8 mouse cellular contexts compared by ENCODE assay signal in the genomic region with DNA sequence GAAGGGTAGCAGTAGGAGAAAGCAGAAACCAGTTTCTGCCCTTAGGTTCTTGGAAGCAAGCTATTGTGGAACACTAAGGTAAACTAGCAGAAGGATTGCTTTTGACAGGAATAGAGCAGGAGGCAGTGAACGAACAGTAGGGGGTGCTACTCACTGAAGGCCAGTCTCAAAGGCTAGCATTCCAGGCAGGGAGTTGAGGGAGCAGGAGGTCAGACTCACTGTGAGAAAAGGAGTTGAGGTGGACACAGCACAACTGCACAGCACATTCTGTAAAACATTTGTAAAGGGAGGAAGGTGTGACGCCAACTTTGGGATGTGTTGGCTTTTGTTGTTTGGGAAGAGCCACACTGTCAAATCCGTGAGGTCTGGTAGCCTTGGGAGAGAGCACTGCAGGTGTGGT. TPM values are rescaled to one million over a fixed set of nuclear protein-coding genes. Genes with fewer than 3 reads are reported as not detected.
DNase-seq lines count a peak whose midpoint lies in the region; ATAC-seq and TF ChIP-seq lines count a peak whose summit lies in the region.

No protein-coding gene starts in this region.

- DNase-seq in forebrain, embryonic 14.5 days (ENCODE audit: low spot score) = peak; percentile 44
- peak; percentile 39 for DNase-seq in A20 (ENCODE audit: low read depth, low spot score)
- peak; percentile 91 for DNase-seq in brain, adult 2 months (ENCODE audit: low read depth, low spot score)
- DNase-seq in forelimb bud, embryonic 11.5 days (ENCODE audit: low read depth, low spot score) = peak; percentile 46
- peak; percentile 66 for DNase-seq in induced T-regulatory cell, adult 2 months (ENCODE audit: low read depth)
- DNase-seq in lung, adult 2 months = peak; percentile 48
- DNase-seq in thymus, postnatal 14 days = peak; percentile 53

- no peak overlapping the region for H3K27ac ChIP-seq in forebrain, embryonic 14.5 days (ENCODE audit: low read depth, low read length)
- H3K27ac ChIP-seq in forebrain, embryonic 16.5 days (ENCODE audit: low read length) = no peak overlapping the region

- no peak overlapping the region for H3K9ac ChIP-seq in forebrain, embryonic 14.5 days (ENCODE audit: low read length)
- no peak overlapping the region for H3K9ac ChIP-seq in forebrain, embryonic 16.5 days (replicated peaks; ENCODE audit: low read depth, low read length)

- H3K9me3 ChIP-seq in forebrain, embryonic 14.5 days (replicated peaks; ENCODE audit: control insufficient read depth, low read length) = no peaks in the 10 kb centered on the region
- no peaks in the 10 kb centered on the region for H3K9me3 ChIP-seq in forebrain, embryonic 16.5 days (ENCODE audit: control insufficient read depth, low read length)

- H3K36me3 ChIP-seq in forebrain, embryonic 14.5 days (ENCODE audit: control insufficient read depth, insufficient read depth, low read length) = no peaks in the 10 kb centered on the region
- H3K36me3 ChIP-seq in forebrain, embryonic 16.5 days (ENCODE audit: control insufficient read depth, insufficient read depth) = no peaks in the 10 kb centered on the region

- WGBS in forebrain, embryonic 14.5 days = 39% methylated on average over 3 of the region's 3 CpGs
- 43% methylated on average over 3 of the region's 3 CpGs for WGBS in forebrain, embryonic 16.5 days
- 33% methylated on average over 3 of the region's 3 CpGs for WGBS in lung, adult 2 months

- H3K4me1 ChIP-seq in forebrain, embryonic 14.5 days (ENCODE audit: control insufficient read depth, insufficient read depth, low read length) = peaks cover 6% of the 10 kb centered on the region
- peaks cover 5% of the 10 kb centered on the region for H3K4me1 ChIP-seq in forebrain, embryonic 16.5 days (replicated peaks; ENCODE audit: control insufficient read depth, insufficient read depth, low read length)
- peaks cover 51% of the 10 kb centered on the region for H3K4me1 ChIP-seq in lung, adult 2 months (ENCODE audit: control insufficient read depth, insufficient read depth, low read length)

- peak; percentile 51; the same call in 1 of the 2 replicates for TF ChIP-seq POLR2A in lung, adult 2 months (IDR thresholded peaks at IDR 0.05; ENCODE audit: borderline replicate concordance, extremely low read depth, low read depth, low read length)

- peak; percentile 96 for TF ChIP-seq CTCF in lung, adult 2 months (IDR thresholded peaks at IDR 0.05; ENCODE audit: insufficient read depth, low read length)

- no peaks in the 10 kb centered on the region for H3K27me3 ChIP-seq in forebrain, embryonic 14.5 days (replicated peaks; ENCODE audit: control insufficient read depth, insufficient read depth, low read length)
- H3K27me3 ChIP-seq in forebrain, embryonic 16.5 days (replicated peaks; ENCODE audit: control insufficient read depth, insufficient read depth, low read length) = no peaks in the 10 kb centered on the region

- no peak overlapping the region for H3K4me2 ChIP-seq in forebrain, embryonic 14.5 days (ENCODE audit: low read length)
- H3K4me2 ChIP-seq in forebrain, embryonic 16.5 days (ENCODE audit: low read length) = no peak overlapping the region

- H3K4me3 ChIP-seq in forebrain, embryonic 14.5 days (ENCODE audit: low read depth, low read length) = no peak overlapping the region
- no peak overlapping the region for H3K4me3 ChIP-seq in forebrain, embryonic 16.5 days (replicated peaks; ENCODE audit: low read length)
- peak overlapping the region; percentile 44 for H3K4me3 ChIP-seq in lung, adult 2 months (replicated peaks; ENCODE audit: extremely low read depth, low read depth, low read length)

- ATAC-seq in forebrain, embryonic 14.5 days = no peak
- ATAC-seq in forebrain, embryonic 16.5 days = no peak

RNA-seq across cellular contexts. Expression of gene Snrk, which starts 3.0 kb away (rescaled TPM):
- 36.9 and 53.2 TPM in 2 replicates for polyA plus RNA-seq in forebrain, embryonic 14.5 days (2014; fragmentation: Nextera tagmentation; extraction: Ambion mirVana)
- 73.4 and 85.3 TPM in 2 replicates for polyA plus RNA-seq in forebrain, embryonic 16.5 days (2015; fragmentation: Nextera tagmentation; extraction: Ambion mirVana)
- 107 and 129 TPM in 2 replicates for polyA plus RNA-seq in lung, adult 2 months (2012; rRNA removed)

Comparison
In these comparisons a context has a peak if more than half of its experiments do, and no peak if none do; other contexts are left out.
1. DNase-seq: peak in every context shown above with its lines; median percentile 91 in brain, adult 2 months; 66 in induced T-regulatory cell, adult 2 months; 53 in thymus, postnatal 14 days; 48 in lung, adult 2 months; 46 in forelimb bud, embryonic 11.5 days; 44 in forebrain, embryonic 14.5 days; 39 in A20.